Mouse (Mus musculus) lung, postnatal 0 days (tissue): ENCODE measurements around the gene Kiz.

ENCODE experiments used
- CTCF ChIP-seq: IDR thresholded peaks from 2 replicates; pipeline ENCODE4 v1.5.1; 2016; ENCODE audit warnings: antibody characterized with exemption, mild to moderate bottlenecking
- EP300 ChIP-seq: IDR thresholded peaks from 2 replicates; pipeline ENCODE4 v1.6.1; 2016; ENCODE audit warnings: antibody characterized with exemption, mild to moderate bottlenecking, control low read depth

- TF ChIP-seq CTCF (no peak), EP300 (no peak)
Observed at GRCm38 (mm10) chr2:146809706-146810256, 45.9 kb upstream of the Kiz start.
